ENCODE assay signal across 7 mouse cellular contexts in genomic region chr9:13826391-13826805, GRCm38 (mm10). TPM values are rescaled to one million over a fixed set of nuclear protein-coding genes. Genes with fewer than 3 reads are reported as not detected.
DNase-seq lines count a peak whose midpoint lies in the region; ATAC-seq lines count a peak whose summit lies in the region.

No protein-coding gene starts in this region.

- H3K27ac ChIP-seq in heart, embryonic 16.5 days (ENCODE audit: low read length): peak overlapping the region; percentile 99

- peaks cover 14% of the 10 kb centered on the region for H3K4me1 ChIP-seq in heart, embryonic 16.5 days (ENCODE audit: control insufficient read depth, insufficient read depth, low read length)

- H3K9me3 ChIP-seq in heart, embryonic 16.5 days (replicated peaks; ENCODE audit: control insufficient read depth, low read length): no peaks in the 10 kb centered on the region

- H3K9ac ChIP-seq in heart, embryonic 16.5 days (ENCODE audit: low read length): peak overlapping the region; percentile 90

- peak overlapping the region; percentile 88 for H3K4me2 ChIP-seq in heart, embryonic 16.5 days (ENCODE audit: low read depth, low read length)

- ATAC-seq in heart, embryonic 16.5 days (replicated peaks; ENCODE audit: extremely low read depth, insufficient read depth, low FRiP score): peak; percentile 1
- peak; percentile 13 for ATAC-seq in megakaryocyte progenitor cell, adult 5-6 weeks (replicated peaks; ENCODE audit: poor library complexity)

- peak; percentile 71 for DNase-seq in urinary bladder, postnatal 14 days (ENCODE audit: low spot score)
- no peak for DNase-seq in urinary bladder, adult 2 months (ENCODE audit: low spot score)
- peak; percentile 29 for DNase-seq in c-Kit-positive CD71-negative TER-119-negative erythroid progenitor cells, embryonic 14.5 days (ENCODE audit: low read depth)
- peak; percentile 57 for DNase-seq in large intestine, adult 2 months (ENCODE audit: low read depth, low spot score)
- DNase-seq in spleen, postnatal 36 days (ENCODE audit: low spot score in 2 of 2): peak; percentile 71 to 73

- peak overlapping the region; percentile 80 for H3K4me3 ChIP-seq in heart, embryonic 16.5 days (ENCODE audit: low read length)

- under 1% methylated on average over 31 of the region's 31 CpGs for WGBS in heart, embryonic 16.5 days
- WGBS in large intestine, adult 2 months: under 1% methylated on average over 31 of the region's 31 CpGs

- peaks cover 8% of the 10 kb centered on the region; the same call in 1 of the 2 replicates for H3K36me3 ChIP-seq in heart, embryonic 16.5 days (ENCODE audit: control insufficient read depth, insufficient read depth)

- no peaks in the 10 kb centered on the region for H3K27me3 ChIP-seq in heart, embryonic 16.5 days (ENCODE audit: control insufficient read depth, insufficient read depth, low read length)

RNA-seq across cellular contexts. Expression of gene Cep57, which starts 0.5 kb away (rescaled TPM):
- polyA plus RNA-seq in urinary bladder, adult 2 months (2012; rRNA removed): 23.8 TPM in 2 replicates
- polyA plus RNA-seq in heart, embryonic 16.5 days (2015; fragmentation: Nextera tagmentation; extraction: Ambion mirVana): 36.3 and 41.5 TPM in 2 replicates
- polyA plus RNA-seq in large intestine, adult 2 months (2012; rRNA removed): 7.9 and 8.7 TPM in 2 replicates
- 61.9 and 75.1 TPM in 2 replicates for total RNA-seq in megakaryocyte progenitor cell, adult 5-6 weeks (2015)
- 66.5 and 81.3 TPM in 2 replicates for total RNA-seq in megakaryocyte progenitor cell, adult 5-6 weeks (2017)

RNA-seq across cellular contexts. Expression of gene Fam76b, which starts 1.1 kb away (rescaled TPM):
- 22.2 and 26.3 TPM in 2 replicates for polyA plus RNA-seq in urinary bladder, adult 2 months (2012; rRNA removed)
- 13.9 and 16.8 TPM in 2 replicates for polyA plus RNA-seq in heart, embryonic 16.5 days (2015; fragmentation: Nextera tagmentation; extraction: Ambion mirVana)
- polyA plus RNA-seq in large intestine, adult 2 months (2012; rRNA removed): 4.3 and 5.7 TPM in 2 replicates
- total RNA-seq in megakaryocyte progenitor cell, adult 5-6 weeks (2015): 44.1 and 51.4 TPM in 2 replicates
- 60.5 and 70.5 TPM in 2 replicates for total RNA-seq in megakaryocyte progenitor cell, adult 5-6 weeks (2017)
